Mouse (Mus musculus) thymus, adult 18-20 months (tissue): ENCODE measurements at regions not wholly inside any gene's neighbourhood (a gene's known extent, or its start where the extent isn't known, plus 50 kb on each side); places are given as distances from the start of the nearest gene placed in this dataset.

Experiments
- DNase-seq, 2 experiments: peaks; one replicate each; pipeline ENCODE4 v3.0.0; 2022; ENCODE audit warnings: mixed read lengths in 2 of 2

DNA sequence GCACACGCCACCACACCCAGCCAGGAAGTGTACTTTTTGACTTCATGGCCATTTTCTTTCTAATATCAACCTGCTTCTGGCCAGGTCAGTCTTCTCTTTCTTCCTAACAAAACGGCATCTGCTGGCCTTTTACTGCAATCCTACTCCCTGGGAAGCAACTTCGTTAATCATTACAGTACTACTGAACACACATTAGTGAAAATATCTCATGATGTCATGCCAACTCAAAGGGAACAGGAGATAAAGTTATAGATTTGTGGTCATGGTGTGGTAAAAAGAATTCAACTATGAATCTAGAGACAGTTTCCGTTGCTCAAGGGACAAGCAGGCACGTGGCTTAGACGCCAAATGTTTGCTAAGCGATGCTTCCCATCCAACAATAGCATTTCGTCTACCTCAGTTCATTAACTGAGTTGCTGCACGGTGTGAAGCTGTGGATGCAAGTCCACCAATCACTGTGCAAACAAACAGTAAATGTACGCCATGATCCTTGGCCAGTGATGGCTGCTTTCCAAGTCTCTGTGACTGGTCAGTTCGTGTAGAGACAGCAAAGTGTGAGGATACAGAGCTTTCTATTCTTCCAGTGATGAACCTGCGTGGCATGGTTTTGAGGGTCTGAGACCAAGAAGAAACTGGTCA, 55.7 kb upstream of the Frmd6 start:
- no peak for DNase-seq

DNA sequence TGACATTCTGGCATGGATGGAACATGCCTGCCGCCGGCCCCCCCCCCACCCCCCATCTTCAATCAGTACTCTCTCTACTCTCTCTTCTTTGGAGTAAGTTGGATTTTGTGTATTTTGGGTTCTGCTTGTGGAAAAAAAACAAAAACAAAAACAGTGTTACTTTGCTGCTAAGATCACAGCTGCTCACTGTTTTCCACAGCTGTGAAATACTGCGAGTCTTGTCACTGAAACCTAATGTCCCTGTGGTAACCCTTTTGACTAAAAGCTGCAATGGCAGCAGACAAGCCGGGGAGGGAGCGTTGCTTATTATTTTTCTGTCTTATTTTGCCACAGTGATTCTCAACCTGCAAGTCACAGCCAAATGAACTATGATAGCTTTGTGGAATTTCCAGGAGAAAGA, 51.3 kb upstream of the Frmd6 start:
- no peak for DNase-seq

DNA sequence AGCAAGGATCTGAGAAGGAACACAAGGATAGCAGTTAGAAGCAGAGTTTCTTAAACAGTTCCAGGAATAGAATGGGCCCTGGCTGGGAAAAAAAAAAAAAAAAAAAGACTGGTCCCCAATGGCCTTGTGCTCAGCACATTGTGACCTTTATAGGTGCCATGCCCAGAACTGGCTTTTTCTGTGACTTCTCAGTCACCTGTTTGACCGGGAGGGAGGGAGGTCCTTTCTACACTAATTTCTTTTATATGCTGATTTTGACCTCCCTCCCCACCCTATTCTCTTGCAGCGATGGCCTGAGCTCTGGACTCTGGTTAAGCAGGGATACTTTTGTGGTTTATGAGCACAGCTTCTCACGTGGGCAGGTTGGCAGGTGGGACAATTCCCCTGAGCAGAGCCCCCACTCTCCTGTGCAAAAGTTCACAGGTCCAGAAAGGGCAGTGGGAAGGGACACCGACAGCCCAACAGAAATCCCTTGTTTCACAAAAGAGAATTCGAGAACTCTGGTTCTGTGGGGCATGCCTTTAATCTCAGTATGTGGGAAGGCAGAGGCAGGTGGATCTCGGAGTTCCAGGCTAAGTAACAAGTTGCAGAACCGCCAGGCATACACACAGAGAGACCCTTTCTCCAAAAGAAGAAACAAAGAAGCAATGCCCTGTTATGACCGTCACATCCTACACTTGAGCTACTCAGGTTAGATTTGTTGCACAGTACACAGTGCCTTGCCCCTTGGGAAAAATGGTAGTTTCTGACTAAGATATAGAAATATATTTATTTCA, 50.3 kb upstream of the Frmd6 start:
- DNase-seq = no peak
